Mouse (Mus musculus) brain, embryonic 14.5 days (tissue): ENCODE measurements around the gene Atg7.

ENCODE experiments used
- CTCF ChIP-seq: fragments of 200-500 bp; IDR thresholded peaks from 2 replicates; pipeline ENCODE4 v1.5.1; 2012; ENCODE audit warnings: inconsistent platforms, mild to moderate bottlenecking, moderate library complexity, borderline replicate concordance; ENCODE audit not compliant: insufficient read depth, insufficient read length; ENCODE audit errors: extremely low read depth
- POLR2A ChIP-seq: fragments of 200-500 bp; IDR thresholded peaks from 2 replicates; pipeline ENCODE4 v1.6.1; 2012; ENCODE audit warnings: mild to moderate bottlenecking, inconsistent platforms, borderline replicate concordance; ENCODE audit not compliant: poor library complexity, insufficient read depth, insufficient read length, severe bottlenecking; ENCODE audit errors: extremely low read depth

DNA sequence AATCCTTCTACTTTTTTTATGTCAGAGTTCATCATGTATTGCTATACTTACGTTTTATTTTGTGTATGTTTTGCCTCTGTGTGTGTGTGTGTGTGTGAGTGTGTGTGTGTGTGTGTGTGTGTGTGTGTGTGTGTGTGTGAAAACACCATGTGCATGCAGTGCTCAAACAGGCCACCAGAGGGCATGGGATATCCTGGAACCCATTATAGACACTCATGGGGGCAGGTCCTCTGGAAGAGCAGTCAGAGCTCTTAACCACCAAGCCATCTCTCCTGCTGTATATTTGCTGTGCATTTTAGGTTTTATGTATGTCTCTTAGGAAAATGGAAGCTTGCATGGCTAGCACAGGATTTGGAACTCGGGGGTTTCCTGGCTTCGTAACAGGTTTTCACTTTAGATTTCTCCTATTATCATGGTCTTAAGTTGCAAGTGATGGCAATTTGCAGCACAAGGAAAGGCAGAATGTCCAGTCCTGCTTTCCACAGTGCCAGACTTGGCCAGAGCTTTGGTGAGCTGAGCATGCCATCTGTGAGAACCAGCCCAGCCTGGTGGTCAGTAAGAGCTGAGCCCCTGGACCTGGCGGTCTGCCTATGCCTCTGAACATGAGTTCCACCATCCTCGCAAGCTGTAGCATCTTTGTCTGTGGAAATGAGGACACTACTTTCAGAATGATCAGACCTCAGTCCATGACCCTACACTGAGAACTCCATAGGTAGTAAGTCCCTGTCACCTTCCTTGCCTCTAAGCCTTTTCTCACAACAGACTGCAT lies 172.2 kb downstream of the Atg7 start:
- TF ChIP-seq POLR2A = no peak
- TF ChIP-seq CTCF = peak; percentile 44; the same call in 1 of the 2 replicates
